Mouse (Mus musculus) olfactory bulb, adult 2 months (tissue): ENCODE results near the gene Tmem150a.

ENCODE experiments used
- CTCF ChIP-seq: fragments of 200-500 bp; IDR thresholded peaks from 2 replicates; pipeline ENCODE4 v1.5.1; 2012; ENCODE audit warnings: low read depth, mild to moderate bottlenecking, low read length, moderate library complexity; ENCODE audit not compliant: insufficient read depth
- POLR2A ChIP-seq: fragments of 200-500 bp; IDR thresholded peaks from 2 replicates; pipeline ENCODE4 v1.6.1; 2012; ENCODE audit warnings: mild to moderate bottlenecking, low read depth, low read length, moderate library complexity; ENCODE audit not compliant: insufficient read depth

DNA sequence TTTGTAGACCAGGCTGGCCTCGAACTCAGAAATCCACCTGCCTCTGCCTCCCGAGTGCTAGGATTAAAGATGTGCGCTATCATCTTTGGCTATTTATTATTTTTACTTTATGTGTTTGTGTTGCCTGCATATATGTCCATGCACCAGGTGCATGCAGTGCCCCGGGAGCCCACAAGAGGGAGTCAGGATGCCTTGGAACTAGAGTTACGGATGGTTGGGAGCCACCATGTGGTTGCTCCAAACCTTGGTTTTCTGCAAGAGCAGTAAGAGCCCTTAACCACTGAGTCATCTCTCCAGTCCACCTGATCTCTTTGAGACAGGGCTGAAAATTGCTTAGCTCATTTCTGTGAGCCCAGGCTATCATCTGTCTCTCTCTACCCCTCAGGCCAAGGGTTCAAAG is 51.9 kb downstream of the Tmem150a start:
- TF ChIP-seq POLR2A (no peak), CTCF (peak; percentile 87)
